Mouse (Mus musculus) embryo, embryonic 11.5 days (tissue): ENCODE data around the gene H2-M10.2.
"Not testable (repeated sequence)": the region's sequence is repeated elsewhere in the genome, so short reads cannot be mapped to it uniquely, and the experiment has no call there.

Experiments used
- DNase-seq: peaks from one replicate; pipeline ENCODE4 v3.0.0-alpha.2; 2012; ENCODE audit warnings: low read depth, low spot score

H2-M10.2 gene

DNA sequence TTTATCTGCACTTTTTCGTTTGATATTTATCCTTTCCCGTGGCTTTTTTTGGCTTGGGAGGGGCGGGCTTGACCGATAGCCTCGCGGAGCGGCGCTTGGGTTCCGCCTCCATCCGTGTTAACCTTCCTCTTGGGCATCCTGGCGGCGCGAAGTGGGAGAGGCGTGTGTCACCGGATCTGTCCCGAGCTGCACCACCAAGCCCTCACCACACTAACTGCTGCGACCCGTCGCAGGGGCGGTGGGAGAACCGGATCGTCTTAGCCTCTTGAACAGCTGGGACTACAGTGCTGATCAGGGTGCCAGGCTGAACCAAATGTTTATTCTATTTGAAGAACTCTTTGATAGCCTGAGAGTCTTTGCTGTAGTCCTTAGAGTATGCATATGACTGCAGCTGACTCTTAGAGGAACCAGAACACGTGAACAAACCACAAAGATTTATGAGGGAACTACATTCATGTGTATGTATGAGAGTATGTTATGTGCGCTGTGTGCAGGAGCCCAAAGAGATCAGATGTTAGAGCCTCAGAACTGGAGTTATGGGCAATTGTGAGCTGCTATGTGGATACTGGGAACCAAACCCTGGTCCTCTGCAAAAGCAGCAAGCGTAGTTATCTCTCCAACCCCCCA is 33.9 kb downstream of the H2-M10.2 start:
- DNase-seq, result no peak

DNA sequence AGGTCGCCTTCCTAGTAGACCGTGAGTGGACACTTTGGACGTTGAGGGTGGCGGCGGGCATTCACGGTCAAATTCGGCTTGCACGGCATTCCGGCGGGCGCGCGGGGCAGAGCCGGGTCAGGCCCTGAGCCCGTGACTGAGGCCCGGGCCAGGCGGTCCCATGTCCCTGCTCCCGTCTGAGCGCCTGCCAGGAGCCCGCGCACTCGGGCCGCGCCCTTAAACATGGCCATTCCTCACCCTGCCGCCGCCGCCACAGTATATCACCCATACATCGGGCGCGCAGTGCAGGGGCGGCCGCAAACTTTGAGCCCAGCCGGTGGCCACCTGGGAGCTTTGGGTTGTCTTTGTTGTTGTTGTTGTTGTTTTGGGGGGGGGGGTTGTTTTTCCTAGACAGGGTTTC is 37.4 kb downstream of the H2-M10.2 start:
- no peak for DNase-seq

DNA sequence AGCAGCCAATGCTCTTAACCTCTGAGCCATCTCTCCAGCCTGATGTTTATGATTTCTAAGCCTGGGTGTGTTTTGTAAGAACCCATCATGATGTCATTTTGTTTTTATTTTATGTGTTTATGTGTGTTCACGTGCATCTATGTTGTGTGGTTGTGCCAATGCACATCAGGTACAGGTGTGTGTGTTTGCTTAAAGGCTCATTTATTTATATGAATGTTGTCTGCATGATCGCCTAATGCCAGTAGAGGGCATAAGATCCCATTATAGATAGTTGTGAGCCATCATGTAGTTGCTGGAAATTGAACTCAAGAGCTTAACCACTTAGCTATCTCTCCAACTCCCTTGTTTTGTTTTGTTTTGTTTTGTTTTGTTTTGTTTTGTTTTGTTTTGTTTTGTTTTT is 40.5 kb downstream of the H2-M10.2 start:
- DNase-seq, result no peak

DNA sequence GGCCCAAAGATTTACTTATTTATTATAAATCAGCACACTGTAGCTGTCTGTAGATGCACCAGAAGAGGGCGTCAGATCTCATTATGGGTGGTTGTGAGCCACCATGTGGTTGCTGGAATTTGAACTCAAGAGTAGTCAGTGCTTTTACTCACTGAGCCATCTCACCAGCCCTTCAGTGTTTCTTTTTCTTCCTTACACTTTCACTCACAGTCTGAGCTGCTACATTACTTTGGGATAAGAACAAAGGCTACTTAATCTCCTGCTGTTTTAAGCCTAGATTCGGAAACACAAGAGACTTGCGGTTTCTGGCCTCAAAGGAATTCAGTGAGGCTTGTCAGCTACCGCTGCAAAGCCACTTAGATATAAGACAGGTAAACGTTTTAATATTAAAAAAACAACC is 42.3 kb downstream of the H2-M10.2 start:
- no peak for DNase-seq

DNA sequence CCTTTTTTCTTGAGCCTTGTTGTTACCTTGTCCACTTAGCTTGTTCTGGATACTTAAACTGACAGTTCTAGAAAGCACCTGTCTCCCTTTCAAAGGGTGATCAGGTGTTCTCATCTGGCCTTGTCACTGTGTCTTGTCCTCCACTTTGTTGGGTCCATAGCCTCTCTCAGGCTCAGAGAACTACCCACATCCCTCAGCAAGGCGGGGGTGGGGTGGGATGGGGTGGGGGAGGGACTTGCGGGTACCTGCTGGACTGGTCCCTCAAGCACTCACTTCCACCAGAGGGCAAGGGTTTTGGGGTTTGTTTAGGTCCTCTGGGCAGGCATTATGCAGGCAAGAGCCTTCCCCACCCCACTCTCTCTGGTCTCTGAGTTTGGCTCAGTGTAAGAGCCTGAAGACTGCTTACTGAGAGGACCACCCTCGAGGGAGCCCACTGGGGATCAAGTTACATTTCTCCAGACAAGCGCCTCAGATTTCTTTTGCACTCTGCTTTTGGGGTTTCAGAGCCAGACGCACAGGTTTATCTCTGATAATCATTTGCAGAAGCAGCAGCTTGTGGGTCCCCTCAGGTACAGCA is 45.6 kb downstream of the H2-M10.2 start:
- DNase-seq, result no peak

DNA sequence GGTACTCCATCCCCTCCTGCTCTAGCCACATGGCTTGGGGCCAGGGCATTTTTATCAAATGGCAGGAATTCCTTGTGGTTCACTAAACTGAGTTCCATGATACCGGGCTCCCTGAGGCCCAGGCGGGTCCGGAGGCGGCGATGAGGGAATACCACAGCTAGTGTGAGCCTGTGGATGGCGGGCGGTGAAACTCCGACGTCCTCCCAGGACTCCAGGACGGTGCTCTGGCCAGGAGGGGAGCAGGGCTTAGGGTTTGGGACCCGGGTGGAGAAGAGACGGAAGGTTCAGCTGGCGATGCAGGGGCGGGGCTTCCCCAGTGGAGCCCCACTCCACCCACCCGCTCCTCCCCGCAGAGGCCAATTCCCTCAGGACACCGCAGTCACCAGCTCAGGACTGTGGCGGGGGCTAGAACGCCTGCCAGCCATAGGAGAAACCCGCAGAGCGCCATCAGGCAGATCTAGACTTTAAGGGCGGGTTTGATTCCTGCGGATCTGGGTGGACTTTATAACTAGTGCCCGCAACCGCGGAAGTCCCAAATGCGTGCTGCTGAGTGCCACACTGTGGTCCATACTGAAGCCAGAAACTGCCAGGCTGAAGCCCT is 48.9 kb downstream of the H2-M10.2 start:
- DNase-seq, result no peak

DNA sequence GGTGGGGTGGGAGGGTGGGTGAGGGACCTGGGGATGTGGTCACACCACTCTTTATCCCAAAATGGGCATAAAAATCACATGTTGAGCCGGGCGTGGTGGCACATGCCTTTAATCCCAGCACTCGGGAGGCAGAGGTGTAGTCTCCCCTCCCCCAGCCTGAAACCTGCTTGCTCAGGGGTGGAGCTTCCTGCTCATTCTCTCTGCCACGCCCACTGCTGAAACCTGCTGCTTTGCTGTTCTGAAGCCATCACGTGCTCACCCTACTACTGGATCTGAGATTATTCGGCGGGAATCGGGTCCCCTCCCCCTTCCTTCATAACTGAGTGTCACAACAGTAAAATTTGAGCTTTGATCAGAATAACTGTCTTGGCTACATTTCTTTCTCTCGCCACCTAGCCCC is 51.0 kb downstream of the H2-M10.2 start:
- DNase-seq, result not testable (repeated sequence)
